Mouse (Mus musculus): ENCODE measurements around the gene Kcnk13. TPM values are rescaled to one million over a fixed set of nuclear protein-coding genes. Genes with fewer than 3 reads are reported as not detected.

The Kcnk13 gene
- total and polyA plus RNA-seq, 2 experiments from 2014 or later: 0.34 to 2.6 TPM

DNA sequence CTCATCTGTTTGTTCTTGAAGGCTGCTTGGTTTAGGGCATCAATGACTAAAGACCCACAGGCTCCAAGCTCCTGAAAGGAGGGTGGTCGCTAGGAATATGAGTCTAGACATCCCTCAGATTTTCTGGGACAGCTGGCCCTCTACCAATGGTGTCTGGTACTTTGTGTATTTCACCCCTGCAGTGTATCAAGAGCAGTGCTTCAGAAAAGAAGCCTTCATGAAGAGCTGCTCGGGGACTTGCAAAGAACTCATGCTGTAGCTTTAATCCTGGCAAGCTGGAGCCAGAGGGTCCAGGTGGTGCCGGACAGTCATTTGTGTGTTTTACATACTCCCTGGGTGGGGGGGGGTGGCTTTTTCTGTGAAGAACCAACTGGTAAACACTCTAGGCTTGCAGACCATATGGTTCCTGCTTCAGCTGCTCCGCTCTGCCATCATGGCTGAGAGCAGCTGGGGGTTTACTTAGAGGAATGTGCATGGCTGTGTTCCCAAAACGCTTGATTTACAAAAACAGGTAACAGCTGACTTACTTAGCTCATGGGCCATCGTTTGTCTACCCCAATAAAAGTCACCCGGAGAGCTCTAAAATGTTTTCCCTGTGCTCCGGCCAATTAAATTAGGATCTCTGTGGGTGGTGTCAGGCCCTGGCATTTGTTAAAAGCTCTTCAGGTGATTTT lies 38.8 kb downstream of the Kcnk13 start:
- TF ChIP-seq EP300 (IDR thresholded peaks at IDR 0.05; ENCODE audit: low read depth): no peak
- TF ChIP-seq CTCF (IDR thresholded peaks at IDR 0.05; ENCODE audit: low read depth): no peak
- Histone ChIP-seq H3K27me3 (ENCODE audit: control insufficient read depth, insufficient read depth, low read length) (no peaks in the 10 kb centered on the region), H3K4me3 (ENCODE audit: low read depth, low read length) (no peak overlapping the region), H3K9me3 (replicated peaks; ENCODE audit: control insufficient read depth, low read length) (no peaks in the 10 kb centered on the region), H3K4me1 (ENCODE audit: control insufficient read depth, insufficient read depth) (no peaks in the 10 kb centered on the region), H3K4me2 (ENCODE audit: low read depth, low read length) (no peak overlapping the region), H3K27ac (ENCODE audit: low read depth) (no peak overlapping the region), H3K9ac (replicated peaks; ENCODE audit: low read depth, low read length) (no peak overlapping the region), H3K36me3 (replicated peaks; ENCODE audit: control insufficient read depth, insufficient read depth, low read length) (no peaks in the 10 kb centered on the region)
- no peak for DNase-seq (ENCODE audit: low spot score)
- WGBS: 54% methylated on average over 8 of the region's 8 CpGs
- no peak for ATAC-seq (ENCODE audit: insufficient read depth, low read depth)

GRCm38 (mm10) chr12:100005285-100005684 lies 41.0 kb downstream of the Kcnk13 start:
- Histone ChIP-seq H3K4me2 (ENCODE audit: low read depth, low read length) (no peak overlapping the region), H3K36me3 (replicated peaks; ENCODE audit: control insufficient read depth, insufficient read depth, low read length) (no peaks in the 10 kb centered on the region), H3K27me3 (ENCODE audit: control insufficient read depth, insufficient read depth, low read length) (no peaks in the 10 kb centered on the region), H3K9ac (replicated peaks; ENCODE audit: low read depth, low read length) (no peak overlapping the region), H3K4me1 (ENCODE audit: control insufficient read depth, insufficient read depth) (no peaks in the 10 kb centered on the region), H3K4me3 (ENCODE audit: low read depth, low read length) (no peak overlapping the region), H3K27ac (ENCODE audit: low read depth) (no peak overlapping the region), H3K9me3 (replicated peaks; ENCODE audit: control insufficient read depth, low read length) (no peaks in the 10 kb centered on the region)
- WGBS: 81% methylated on average over 5 of the region's 5 CpGs
- TF ChIP-seq CTCF (IDR thresholded peaks at IDR 0.05; ENCODE audit: low read depth) (no peak), EP300 (IDR thresholded peaks at IDR 0.05; ENCODE audit: low read depth) (no peak)
- no peak for ATAC-seq (ENCODE audit: insufficient read depth, low read depth)
- no peak for DNase-seq (ENCODE audit: low spot score)

DNA sequence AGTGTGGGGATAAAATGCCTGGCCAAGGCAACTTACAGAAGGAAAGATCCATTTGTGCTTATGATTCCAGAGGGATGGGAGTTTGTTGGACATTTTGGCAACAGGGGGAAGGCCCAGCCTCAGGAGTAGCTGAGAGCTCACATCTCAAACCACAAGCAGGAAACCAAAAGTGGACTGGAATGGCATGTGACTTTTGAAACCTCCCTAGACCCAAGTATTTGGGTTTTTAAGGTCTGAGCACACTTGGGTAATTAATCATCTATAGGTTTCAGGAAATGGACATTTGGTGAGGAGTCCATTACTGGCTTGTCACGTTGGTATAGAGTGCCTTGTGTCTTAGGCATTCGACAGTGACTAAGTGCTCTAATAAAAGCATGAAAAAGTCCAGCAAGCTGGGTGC lies 42.4 kb downstream of the Kcnk13 start:
- ATAC-seq (ENCODE audit: insufficient read depth, low read depth) (no peak), DNase-seq (ENCODE audit: low spot score) (no peak)
- Histone ChIP-seq H3K4me1 (ENCODE audit: control insufficient read depth, insufficient read depth) (no peaks in the 10 kb centered on the region), H3K4me2 (ENCODE audit: low read depth, low read length) (no peak overlapping the region), H3K36me3 (replicated peaks; ENCODE audit: control insufficient read depth, insufficient read depth, low read length) (no peaks in the 10 kb centered on the region), H3K27ac (ENCODE audit: low read depth) (no peak overlapping the region), H3K9ac (replicated peaks; ENCODE audit: low read depth, low read length) (no peak overlapping the region), H3K4me3 (ENCODE audit: low read depth, low read length) (no peak overlapping the region), H3K9me3 (replicated peaks; ENCODE audit: control insufficient read depth, low read length) (no peaks in the 10 kb centered on the region), H3K27me3 (ENCODE audit: control insufficient read depth, insufficient read depth, low read length) (no peaks in the 10 kb centered on the region)
- no peak for TF ChIP-seq EP300 (IDR thresholded peaks at IDR 0.05; ENCODE audit: low read depth)
- TF ChIP-seq CTCF (IDR thresholded peaks at IDR 0.05; ENCODE audit: low read depth): no peak
- WGBS: 55% methylated on average over 2 of the region's 2 CpGs

DNA sequence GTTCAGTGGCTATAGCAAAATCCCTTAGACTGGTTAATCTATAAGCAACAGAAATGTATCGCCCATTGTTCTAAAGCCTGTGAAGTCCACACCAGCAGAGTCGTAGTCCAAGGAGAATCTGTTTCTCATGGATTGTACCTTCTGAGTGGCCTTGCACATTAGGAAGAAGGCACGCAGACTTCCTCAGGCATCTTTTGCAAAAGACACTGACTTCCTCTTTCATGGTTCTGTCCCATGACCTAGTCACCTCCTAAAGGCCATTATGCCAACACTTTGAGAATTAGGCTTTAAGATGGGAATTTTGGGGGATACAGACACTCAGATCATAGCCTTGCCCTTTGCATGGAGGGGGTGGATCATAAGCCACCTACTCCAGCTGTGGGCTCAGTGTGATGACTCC lies 48.5 kb downstream of the Kcnk13 start:
- TF ChIP-seq CTCF (IDR thresholded peaks at IDR 0.05; ENCODE audit: low read depth) (no peak), EP300 (IDR thresholded peaks at IDR 0.05; ENCODE audit: low read depth) (no peak)

DNA sequence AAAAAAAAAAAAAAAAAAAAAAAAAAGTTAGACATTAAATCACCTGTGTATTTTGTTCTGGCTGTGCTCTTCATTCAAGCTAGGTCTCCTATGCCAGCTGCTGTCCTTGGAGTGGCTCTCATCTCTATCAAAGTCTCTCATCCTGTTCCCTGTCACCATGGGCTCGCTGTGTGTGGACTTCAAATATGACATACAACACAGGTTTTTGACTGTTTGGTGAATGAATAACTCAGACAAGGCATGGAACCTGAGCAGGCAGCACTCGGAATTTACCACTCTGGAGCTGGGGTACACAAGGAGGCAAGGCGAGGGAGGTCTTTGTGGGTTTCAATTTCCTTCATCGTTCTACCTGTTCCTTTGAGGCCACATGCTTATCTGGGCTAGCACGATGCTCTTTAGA lies 50.8 kb downstream of the Kcnk13 start:
- WGBS: 81% methylated on average over 5 of the region's 5 CpGs
- no peak for ATAC-seq (ENCODE audit: insufficient read depth, low read depth)
- no peak for TF ChIP-seq EP300 (IDR thresholded peaks at IDR 0.05; ENCODE audit: low read depth)
- TF ChIP-seq CTCF (IDR thresholded peaks at IDR 0.05; ENCODE audit: low read depth): no peak

More for the DNA sequence above, 48.5 kb downstream of the Kcnk13 start:
- Histone ChIP-seq H3K27me3 (ENCODE audit: control insufficient read depth, insufficient read depth, low read length) (no peaks in the 10 kb centered on the region), H3K4me2 (ENCODE audit: low read depth, low read length) (no peak overlapping the region), H3K4me1 (ENCODE audit: control insufficient read depth, insufficient read depth) (no peaks in the 10 kb centered on the region), H3K27ac (ENCODE audit: low read depth) (no peak overlapping the region), H3K4me3 (ENCODE audit: low read depth, low read length) (no peak overlapping the region), H3K9ac (replicated peaks; ENCODE audit: low read depth, low read length) (no peak overlapping the region), H3K9me3 (replicated peaks; ENCODE audit: control insufficient read depth, low read length) (no peaks in the 10 kb centered on the region), H3K36me3 (replicated peaks; ENCODE audit: control insufficient read depth, insufficient read depth, low read length) (no peaks in the 10 kb centered on the region)
- no peak for ATAC-seq (ENCODE audit: insufficient read depth, low read depth)
- DNase-seq (ENCODE audit: low spot score): no peak
- WGBS: 85% methylated on average over 3 of the region's 3 CpGs

GRCm38 (mm10) chr12:100017709-100018108 lies 53.4 kb downstream of the Kcnk13 start:
- H3K4me1 ChIP-seq (ENCODE audit: control insufficient read depth, insufficient read depth): no peaks in the 10 kb centered on the region
- H3K9me3 ChIP-seq (replicated peaks; ENCODE audit: control insufficient read depth, low read length): no peaks in the 10 kb centered on the region
- H3K36me3 ChIP-seq (replicated peaks; ENCODE audit: control insufficient read depth, insufficient read depth, low read length): no peaks in the 10 kb centered on the region
- H3K9ac ChIP-seq (replicated peaks; ENCODE audit: low read depth, low read length): no peak overlapping the region
- TF ChIP-seq CTCF (IDR thresholded peaks at IDR 0.05; ENCODE audit: low read depth) (no peak), EP300 (IDR thresholded peaks at IDR 0.05; ENCODE audit: low read depth) (no peak)
- H3K4me3 ChIP-seq (ENCODE audit: low read depth, low read length): no peak overlapping the region
- ATAC-seq (ENCODE audit: insufficient read depth, low read depth): no peak
- no peak overlapping the region for H3K27ac ChIP-seq (ENCODE audit: low read depth)
- H3K4me2 ChIP-seq (ENCODE audit: low read depth, low read length): no peak overlapping the region
- H3K27me3 ChIP-seq (ENCODE audit: control insufficient read depth, insufficient read depth, low read length): no peaks in the 10 kb centered on the region
- WGBS: 73% methylated on average over 6 of the region's 6 CpGs
- no peak for DNase-seq (ENCODE audit: low spot score)

More for the DNA sequence above, 50.8 kb downstream of the Kcnk13 start:
- H3K9me3 ChIP-seq (replicated peaks; ENCODE audit: control insufficient read depth, low read length): no peaks in the 10 kb centered on the region
- no peaks in the 10 kb centered on the region for H3K36me3 ChIP-seq (replicated peaks; ENCODE audit: control insufficient read depth, insufficient read depth, low read length)
- no peaks in the 10 kb centered on the region for H3K27me3 ChIP-seq (ENCODE audit: control insufficient read depth, insufficient read depth, low read length)
- no peak for DNase-seq (ENCODE audit: low spot score)
- H3K4me1 ChIP-seq (ENCODE audit: control insufficient read depth, insufficient read depth): no peaks in the 10 kb centered on the region
- H3K4me2 ChIP-seq (ENCODE audit: low read depth, low read length): no peak overlapping the region
- H3K9ac ChIP-seq (replicated peaks; ENCODE audit: low read depth, low read length): no peak overlapping the region
- no peak overlapping the region for H3K27ac ChIP-seq (ENCODE audit: low read depth)
- no peak overlapping the region for H3K4me3 ChIP-seq (ENCODE audit: low read depth, low read length)
